Comparison of ENCODE assay signal across 10 mouse cellular contexts in genomic region chr7:44385720-44386119, GRCm38 (mm10). TPM values are rescaled to one million over a fixed set of nuclear protein-coding genes. Genes with fewer than 3 reads are reported as not detected.
DNase-seq lines count a peak whose midpoint lies in the region; ATAC-seq lines count a peak whose summit lies in the region.
"Had no signal": no experiment of that assay in that cellular context is flagged by ENCODE, and none has a peak within 500 bp of the region (broad histone marks: within the 10 kb centered on the region; RNA-seq: fewer than 3 reads in every experiment).

TSS of gene 1700008O03Rik (minus strand) at chr7:44385820.

- peak within 1 kb of the TSS; percentile 25; the same call in 1 of the 2 replicates for H3K9ac ChIP-seq in kidney, embryonic 15.5 days
- H3K9ac ChIP-seq in embryonic facial prominence, embryonic 11.5 days (replicated peaks; ENCODE audit: low read length): peak within 1 kb of the TSS; percentile 50; the same call in 1 of the 2 replicates
- peak within 1 kb of the TSS; percentile 73 for H3K9ac ChIP-seq in hindbrain, embryonic 15.5 days
- peak within 1 kb of the TSS; percentile 76 for H3K9ac ChIP-seq in midbrain, embryonic 15.5 days

- peak within 1 kb of the TSS; percentile 93 for H3K4me2 ChIP-seq in kidney, embryonic 15.5 days
- H3K4me2 ChIP-seq in embryonic facial prominence, embryonic 11.5 days (ENCODE audit: low read depth, low read length): peak within 1 kb of the TSS; percentile 92
- peak within 1 kb of the TSS; percentile 93 for H3K4me2 ChIP-seq in hindbrain, embryonic 15.5 days
- H3K4me2 ChIP-seq in midbrain, embryonic 15.5 days: peak within 1 kb of the TSS; percentile 85

- no peak for ATAC-seq in kidney, embryonic 15.5 days (replicated peaks; ENCODE audit: low FRiP score)
- ATAC-seq in embryonic facial prominence, embryonic 11.5 days (replicated peaks; ENCODE audit: insufficient number of reproducible peaks, low FRiP score, low TSS enrichment, low read depth): no peak
- ATAC-seq in hindbrain, embryonic 15.5 days (ENCODE audit: low FRiP score, low read depth): no peak
- ATAC-seq in midbrain, embryonic 15.5 days (replicated peaks): no peak

- H3K4me1 ChIP-seq in kidney, embryonic 15.5 days: peaks cover 9% of the 10 kb centered on the region; the same call in 1 of the 2 replicates
- H3K4me1 ChIP-seq in embryonic facial prominence, embryonic 11.5 days (ENCODE audit: control insufficient read depth, insufficient read depth, low read length): no peaks in the 10 kb centered on the region; the same call in 1 of the 2 replicates
- H3K4me1 ChIP-seq in hindbrain, embryonic 15.5 days (replicated peaks): peaks cover 25% of the 10 kb centered on the region; the same call in 1 of the 2 replicates
- H3K4me1 ChIP-seq in midbrain, embryonic 15.5 days: peaks cover 24% of the 10 kb centered on the region

- peaks cover 53% of the 10 kb centered on the region for H3K27me3 ChIP-seq in kidney, embryonic 15.5 days
- H3K27me3 ChIP-seq in embryonic facial prominence, embryonic 11.5 days (ENCODE audit: control insufficient read depth, insufficient read depth, low read length): 0 out of 2 replicates have a peak, but pooled peaks cover 4% of the 10 kb centered on the region
- H3K27me3 ChIP-seq in hindbrain, embryonic 15.5 days: no peaks in the 10 kb centered on the region
- H3K27me3 ChIP-seq in midbrain, embryonic 15.5 days (replicated peaks): no peaks in the 10 kb centered on the region

- no peak for DNase-seq in kidney, postnatal 4 days
- no peak for DNase-seq in embryonic facial prominence, embryonic 11.5 days (ENCODE audit: low spot score)
- DNase-seq in spleen, postnatal 36 days (ENCODE audit: low spot score in 2 of 2): no peak
- no peak for DNase-seq in cerebellum, adult 9-11 months
- DNase-seq in spleen, adult 18-20 months: no peak
- DNase-seq: thymus, postnatal 14 days had no signal

- H3K36me3 ChIP-seq in kidney, embryonic 15.5 days: no peaks in the 10 kb centered on the region
- H3K36me3 ChIP-seq in embryonic facial prominence, embryonic 11.5 days (replicated peaks; ENCODE audit: control insufficient read depth, insufficient read depth, low read depth, low read length): no peaks in the 10 kb centered on the region
- no peaks in the 10 kb centered on the region for H3K36me3 ChIP-seq in hindbrain, embryonic 15.5 days
- no peaks in the 10 kb centered on the region for H3K36me3 ChIP-seq in midbrain, embryonic 15.5 days (replicated peaks)

- H3K4me3 ChIP-seq in kidney, embryonic 15.5 days (replicated peaks): peak within 1 kb of the TSS; percentile 55
- peak within 1 kb of the TSS; percentile 50 for H3K4me3 ChIP-seq in embryonic facial prominence, embryonic 11.5 days (ENCODE audit: low read depth, low read length)
- peak within 1 kb of the TSS; percentile 67 for H3K4me3 ChIP-seq in hindbrain, embryonic 15.5 days
- peak within 1 kb of the TSS; percentile 65 for H3K4me3 ChIP-seq in midbrain, embryonic 15.5 days

- H3K9me3 ChIP-seq in kidney, embryonic 15.5 days (replicated peaks): no peaks in the 10 kb centered on the region
- H3K9me3 ChIP-seq in embryonic facial prominence, embryonic 11.5 days (replicated peaks; ENCODE audit: control insufficient read depth, low read length): no peaks in the 10 kb centered on the region
- no peaks in the 10 kb centered on the region for H3K9me3 ChIP-seq in hindbrain, embryonic 15.5 days
- no peaks in the 10 kb centered on the region for H3K9me3 ChIP-seq in midbrain, embryonic 15.5 days

- H3K27ac ChIP-seq in kidney, embryonic 15.5 days: no peak within 1 kb of the TSS
- H3K27ac ChIP-seq in embryonic facial prominence, embryonic 11.5 days (replicated peaks; ENCODE audit: low read depth, low read length): no peak within 1 kb of the TSS
- H3K27ac ChIP-seq in hindbrain, embryonic 15.5 days (replicated peaks): peak within 1 kb of the TSS; percentile 78
- peak within 1 kb of the TSS; percentile 35; the same call in 1 of the 2 replicates for H3K27ac ChIP-seq in midbrain, embryonic 15.5 days
- H3K27ac ChIP-seq: macrophage had no signal

- 76% methylated on average over 12 of the region's 12 CpGs for WGBS in kidney, embryonic 15.5 days
- WGBS in embryonic facial prominence, embryonic 11.5 days: 75% methylated on average over 12 of the region's 12 CpGs
- 83% methylated on average over 12 of the region's 12 CpGs for WGBS in hindbrain, embryonic 15.5 days
- WGBS in midbrain, embryonic 15.5 days: 82% methylated on average over 12 of the region's 12 CpGs

RNA-seq across cellular contexts. Expression of gene 1700008O03Rik, which starts in this region (rescaled TPM):
- polyA plus RNA-seq in kidney, embryonic 15.5 days (2015; fragmentation: Nextera tagmentation; extraction: Ambion mirVana): 1.1 TPM in 2 replicates
- polyA plus RNA-seq in embryonic facial prominence, embryonic 11.5 days (2014; fragmentation: Nextera tagmentation; extraction: Ambion mirVana): 0.99 and 1.4 TPM in 2 replicates
- polyA plus RNA-seq in hindbrain, embryonic 15.5 days (2015; fragmentation: Nextera tagmentation; extraction: Ambion mirVana): 2.8 and 2.9 TPM in 2 replicates
- polyA plus RNA-seq in midbrain, embryonic 15.5 days (2015; fragmentation: Nextera tagmentation; extraction: Ambion mirVana): 2.1 and 2.6 TPM in 2 replicates

Comparison
In these comparisons a context has a peak if more than half of its experiments do, and no peak if none do; other contexts are left out.
1. H3K27ac ChIP-seq: peak in hindbrain, embryonic 15.5 days (single experiment) and midbrain, embryonic 15.5 days (single experiment); none in kidney, embryonic 15.5 days (single experiment) and embryonic facial prominence, embryonic 11.5 days (single experiment).
2. H3K9ac ChIP-seq: peak in every context shown above with its lines; median percentile 76 in midbrain, embryonic 15.5 days; 73 in hindbrain, embryonic 15.5 days; 50 in embryonic facial prominence, embryonic 11.5 days; 25 in kidney, embryonic 15.5 days.
3. Peak in every context shown above with its lines, with median percentiles within 50 percentile points of each other: H3K4me2 ChIP-seq and H3K4me3 ChIP-seq.